Mouse (Mus musculus) limb, embryonic 11.5 days (tissue): ENCODE data around the gene P4ha1. TPM values are rescaled to one million over a fixed set of nuclear protein-coding genes. Genes with fewer than 3 reads are reported as not detected.
"Not testable (repeated sequence)": the region's sequence is repeated elsewhere in the genome, so short reads cannot be mapped to it uniquely, and the experiment has no call there.

ENCODE experiments used
- ATAC-seq: fragments of 200-750 bp; cut with Nextera tagmentation; 2 replicates; pipeline ENCODE4 v1.8.0; 2017; ENCODE audit warnings: low read depth; ENCODE audit not compliant: insufficient number of reproducible peaks, low FRiP score, low TSS enrichment
- DNase-seq: peaks from one replicate; pipeline ENCODE4 v3.0.0-alpha.2; 2015; ENCODE audit warnings: low spot score
- H3K27ac ChIP-seq: fragments of 300-500 bp; sonication (generic); replicated peaks from 2 replicates; pipeline ENCODE4 v1.5.1; 2014; ENCODE audit warnings: low read depth, mild to moderate bottlenecking, low read length
- H3K27me3 ChIP-seq: fragments of 300-500 bp; sonication (generic); 2 replicates; pipeline ENCODE4 v1.6.1; 2014; ENCODE audit warnings: mild to moderate bottlenecking, low read length, mixed read lengths; ENCODE audit not compliant: control insufficient read depth, insufficient read depth
- H3K36me3 ChIP-seq: fragments of 300-500 bp; sonication (generic); 2 replicates; pipeline ENCODE4 v1.6.1; 2014; ENCODE audit warnings: mild to moderate bottlenecking, low read length, moderate library complexity, mixed read lengths; ENCODE audit not compliant: control insufficient read depth, insufficient read depth
- H3K4me1 ChIP-seq: fragments of 300-500 bp; sonication (generic); 2 replicates; pipeline ENCODE4 v1.6.1; 2014; ENCODE audit warnings: low read length, mixed read lengths; ENCODE audit not compliant: control insufficient read depth, insufficient read depth
- H3K4me2 ChIP-seq: fragments of 300-500 bp; sonication (generic); 2 replicates; pipeline ENCODE4 v1.6.1; 2014; ENCODE audit warnings: low read depth, mild to moderate bottlenecking, moderate library complexity; ENCODE audit not compliant: severe bottlenecking
- H3K4me3 ChIP-seq: fragments of 300-500 bp; sonication (generic); 2 replicates; pipeline ENCODE4 v1.5.1; 2014; ENCODE audit warnings: low read depth, low read length
- H3K9ac ChIP-seq: fragments of 300-500 bp; sonication (generic); 2 replicates; pipeline ENCODE4 v1.6.1; 2014; ENCODE audit warnings: mild to moderate bottlenecking, low read length
- H3K9me3 ChIP-seq: fragments of 300-500 bp; sonication (generic); 2 replicates; pipeline ENCODE4 v1.6.1; 2016; ENCODE audit warnings: low read length; ENCODE audit not compliant: control insufficient read depth
- WGBS: fragments of 180-500 bp; shearing (Covaris S2); extraction: QIAGEN DNeasy Blood & Tissue Kit; methylation state at CpG from one replicate; pipeline ENCODE4 v1.1.7; 2014; 5-methylcytosine and 5-hydroxymethylcytosine counted together
- polyA plus RNA-seq: library from polyadenylated mRNA; unstranded; fragments of >200 nt; fragmentation: Nextera tagmentation; extraction: Ambion mirVana; gene quantifications from 2 replicates; pipeline ENCODE4 v1.2.1, GENCODE M21; 2014

The P4ha1 gene
- polyA plus RNA-seq, 1 experiment from 2014 or later, result 68.7 TPM

DNA sequence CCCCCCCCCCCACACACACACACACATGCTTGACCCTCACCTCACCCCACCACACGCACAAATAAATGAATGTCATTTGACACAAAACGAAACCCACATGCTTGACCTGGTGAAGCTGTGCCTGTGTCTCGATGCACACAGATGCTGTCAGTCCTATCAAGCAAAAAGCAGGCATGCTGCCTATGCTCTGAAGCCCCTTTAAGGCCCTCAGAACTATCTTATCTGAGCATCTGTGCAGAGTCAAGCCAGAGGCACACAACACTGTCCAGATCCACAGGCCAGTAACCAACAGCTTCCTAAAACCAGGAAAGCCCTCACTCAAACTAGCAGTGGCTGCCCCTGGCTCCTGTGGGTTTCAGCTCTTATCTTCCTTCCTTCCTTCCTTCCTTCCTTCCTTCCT, 35.4 kb upstream of the P4ha1 start:
- DNase-seq (no peak), ATAC-seq (no peak)
- no peaks in the 10 kb centered on the region for H3K9me3 ChIP-seq
- H3K36me3 ChIP-seq, result no peaks in the 10 kb centered on the region
- H3K9ac ChIP-seq, result no peak overlapping the region
- H3K27me3 ChIP-seq, result no peaks in the 10 kb centered on the region
- no peak overlapping the region for H3K27ac ChIP-seq
- H3K4me1 ChIP-seq, result no peaks in the 10 kb centered on the region
- no peak overlapping the region for H3K4me3 ChIP-seq
- H3K4me2 ChIP-seq, result no peak overlapping the region
- WGBS, result 11% methylated on average over 3 of the region's 3 CpGs

DNA sequence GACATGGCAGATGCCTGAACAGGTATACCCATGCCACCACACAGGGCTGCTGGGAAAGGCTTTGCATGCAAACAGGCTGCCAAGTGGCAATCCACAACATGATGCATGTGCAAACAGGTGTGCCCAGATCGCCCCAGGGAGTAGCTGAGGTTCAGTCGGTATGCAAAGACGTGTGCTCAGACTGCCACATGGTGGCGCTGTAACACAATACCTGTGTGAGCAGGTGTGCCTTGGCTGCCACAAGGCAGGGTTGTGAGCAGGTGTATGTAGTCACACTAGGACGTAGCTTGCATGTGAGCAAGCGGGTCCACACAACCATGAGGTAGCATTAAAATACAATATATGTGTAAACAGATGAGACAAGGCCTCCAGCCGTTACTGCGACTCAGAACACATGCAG, 34.0 kb upstream of the P4ha1 start:
- no peak for ATAC-seq
- H3K27ac ChIP-seq, result no peak overlapping the region

DNA sequence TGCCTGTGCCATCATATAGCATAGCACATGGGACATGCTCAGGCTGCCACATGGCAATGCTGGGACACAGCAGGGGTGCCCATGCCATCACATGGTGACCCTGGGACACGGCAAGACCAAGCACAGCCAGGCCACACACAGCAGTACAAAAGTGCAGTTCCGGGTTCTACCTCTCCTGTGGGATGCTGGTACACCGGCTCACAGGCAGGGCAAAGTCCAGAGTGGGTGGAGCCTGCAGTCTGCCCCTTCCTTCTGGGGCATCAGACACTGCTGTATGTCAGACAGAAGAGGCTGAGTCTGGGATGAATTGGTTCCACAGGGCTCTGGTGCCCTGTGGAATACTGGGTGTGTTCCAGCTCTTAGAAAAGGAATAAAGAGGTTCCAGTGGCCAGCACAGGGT, 31.6 kb upstream of the P4ha1 start:
- Histone ChIP-seq H3K4me1 (no peaks in the 10 kb centered on the region), H3K27me3 (no peaks in the 10 kb centered on the region), H3K27ac (no peak overlapping the region), H3K4me3 (no peak overlapping the region), H3K9ac (no peak overlapping the region), H3K36me3 (no peaks in the 10 kb centered on the region), H3K9me3 (no peaks in the 10 kb centered on the region), H3K4me2 (no peak overlapping the region)
- DNase-seq (no peak), ATAC-seq (no peak)
- WGBS, result 54% methylated on average over 3 of the region's 3 CpGs

More for the DNA sequence above, 34.0 kb upstream of the P4ha1 start:
- no peaks in the 10 kb centered on the region for H3K27me3 ChIP-seq
- H3K4me3 ChIP-seq, result no peak overlapping the region
- no peaks in the 10 kb centered on the region for H3K4me1 ChIP-seq
- DNase-seq, result no peak
- no peaks in the 10 kb centered on the region for H3K9me3 ChIP-seq
- no peak overlapping the region for H3K4me2 ChIP-seq
- no peak overlapping the region for H3K9ac ChIP-seq
- 59% methylated on average over 8 of the region's 8 CpGs for WGBS
- H3K36me3 ChIP-seq, result no peaks in the 10 kb centered on the region

DNA sequence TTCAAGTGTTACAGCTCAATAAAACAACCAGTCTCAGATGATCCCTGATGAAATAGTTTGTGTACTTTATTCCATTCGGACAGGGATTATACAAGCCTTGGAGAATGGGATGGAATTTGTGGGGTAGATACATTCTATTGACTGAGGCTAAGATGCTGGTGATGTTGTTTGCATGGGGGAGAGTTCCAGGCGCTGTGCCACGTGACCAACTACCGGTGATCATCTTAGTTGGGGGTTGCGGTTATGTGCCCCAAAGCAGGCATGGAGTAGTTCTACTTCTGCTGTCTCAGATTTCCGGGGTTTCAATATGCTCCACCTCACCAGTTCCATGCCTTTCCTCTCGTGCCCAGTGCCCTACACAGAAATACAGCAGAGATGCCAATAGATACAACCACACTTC, 31.0 kb upstream of the P4ha1 start:
- 82% methylated on average over 7 of the region's 7 CpGs for WGBS

DNA sequence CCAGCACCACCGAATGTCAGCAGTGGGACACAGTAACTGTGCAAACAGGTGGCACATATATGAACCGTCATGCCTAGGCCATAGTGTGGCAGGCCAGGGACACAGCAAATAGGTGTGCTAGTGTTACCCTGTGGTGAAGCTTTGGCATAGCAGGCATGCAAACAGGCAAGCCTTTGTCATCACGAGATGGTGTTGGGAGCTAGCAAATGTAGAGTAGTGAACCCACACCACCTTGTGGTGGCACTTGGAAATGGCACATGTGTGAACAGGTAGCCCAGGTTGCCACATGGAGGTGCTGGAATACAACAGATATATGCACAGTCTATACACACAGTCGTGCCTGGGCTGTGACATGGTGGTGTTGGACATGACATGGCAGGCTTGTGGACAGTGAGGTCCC, 30.5 kb upstream of the P4ha1 start:
- H3K4me3 ChIP-seq, result no peak overlapping the region
- ATAC-seq (peak; percentile 71; the same call in 1 of the 2 replicates), DNase-seq (peak; percentile 84)
- H3K9me3 ChIP-seq, result no peaks in the 10 kb centered on the region
- H3K4me1 ChIP-seq, result no peaks in the 10 kb centered on the region
- H3K27ac ChIP-seq, result no peak overlapping the region
- no peak overlapping the region for H3K4me2 ChIP-seq
- WGBS, result 35% methylated on average over 4 of the region's 4 CpGs
- no peaks in the 10 kb centered on the region for H3K36me3 ChIP-seq
- H3K9ac ChIP-seq, result no peak overlapping the region
- H3K27me3 ChIP-seq, result no peaks in the 10 kb centered on the region

More for the DNA sequence above, 31.0 kb upstream of the P4ha1 start:
- H3K4me3 ChIP-seq, result no peak overlapping the region
- no peak overlapping the region for H3K27ac ChIP-seq
- H3K27me3 ChIP-seq, result no peaks in the 10 kb centered on the region
- no peaks in the 10 kb centered on the region for H3K36me3 ChIP-seq
- no peaks in the 10 kb centered on the region for H3K9me3 ChIP-seq
- H3K4me2 ChIP-seq, result no peak overlapping the region
- ATAC-seq, result no peak
- DNase-seq, result no peak
- no peak overlapping the region for H3K9ac ChIP-seq
- H3K4me1 ChIP-seq, result no peaks in the 10 kb centered on the region

DNA sequence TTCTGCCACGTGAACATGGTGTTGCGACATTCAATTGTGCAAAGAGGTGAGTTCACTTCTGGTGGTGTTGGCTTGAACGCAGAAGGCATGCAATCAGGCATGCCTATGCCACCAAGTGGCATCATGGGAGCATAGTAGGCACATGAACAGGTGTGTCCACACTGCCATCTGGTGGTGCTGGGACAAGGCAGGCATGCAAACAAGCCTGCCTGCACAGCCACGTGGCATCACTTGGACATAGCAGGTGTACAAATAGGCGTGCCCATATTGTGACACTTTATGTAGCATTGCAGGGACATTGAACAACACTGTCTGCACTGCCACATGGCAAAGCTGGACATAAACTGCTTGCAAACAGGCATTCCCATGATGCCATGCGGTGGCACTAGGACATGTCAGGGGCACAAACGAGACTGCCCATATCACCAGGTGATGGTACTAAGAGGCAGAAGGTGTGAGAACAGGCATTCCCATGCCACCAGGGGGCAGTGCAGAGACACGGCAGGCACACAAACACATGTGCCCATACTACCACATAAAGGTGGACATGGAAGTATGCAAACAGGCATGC, 27.8 kb upstream of the P4ha1 start:
- DNase-seq, result peak; percentile 86
- H3K4me1 ChIP-seq, result no peaks in the 10 kb centered on the region
- no peaks in the 10 kb centered on the region for H3K27me3 ChIP-seq
- ATAC-seq, result no peak
- H3K27ac ChIP-seq, result no peak overlapping the region
- WGBS, result 71% methylated on average over 8 of the region's 8 CpGs
- H3K4me3 ChIP-seq, result no peak overlapping the region
- no peak overlapping the region for H3K9ac ChIP-seq
- no peaks in the 10 kb centered on the region for H3K9me3 ChIP-seq
- no peak overlapping the region for H3K4me2 ChIP-seq
- H3K36me3 ChIP-seq, result no peaks in the 10 kb centered on the region

DNA sequence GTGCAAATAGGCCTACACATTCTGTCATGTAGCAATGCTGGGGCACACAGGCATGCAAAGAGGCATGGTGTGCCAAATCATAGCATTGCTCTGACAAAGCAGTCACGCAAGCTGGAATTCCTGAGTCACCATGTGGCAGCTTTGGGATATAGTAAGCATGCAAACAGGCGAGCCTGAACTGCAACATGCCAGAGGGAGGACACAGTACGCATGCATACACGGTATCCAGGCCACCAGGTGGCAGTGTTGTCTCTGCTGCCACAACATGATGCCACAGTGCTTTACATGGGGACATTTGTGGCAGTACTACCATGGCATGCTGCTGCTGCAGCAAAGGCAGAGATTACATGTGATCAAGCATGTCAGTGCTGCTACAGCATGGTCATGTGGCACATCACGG, 26.8 kb upstream of the P4ha1 start:
- no peak overlapping the region for H3K27ac ChIP-seq
- H3K4me3 ChIP-seq, result no peak overlapping the region
- ATAC-seq (no peak), DNase-seq (peak; percentile 87)
- no peak overlapping the region for H3K4me2 ChIP-seq
- WGBS, result 31% methylated on average over 5 of the region's 5 CpGs
- no peaks in the 10 kb centered on the region for H3K27me3 ChIP-seq
- no peaks in the 10 kb centered on the region for H3K36me3 ChIP-seq
- no peaks in the 10 kb centered on the region for H3K9me3 ChIP-seq
- no peaks in the 10 kb centered on the region for H3K4me1 ChIP-seq
- H3K9ac ChIP-seq, result no peak overlapping the region

DNA sequence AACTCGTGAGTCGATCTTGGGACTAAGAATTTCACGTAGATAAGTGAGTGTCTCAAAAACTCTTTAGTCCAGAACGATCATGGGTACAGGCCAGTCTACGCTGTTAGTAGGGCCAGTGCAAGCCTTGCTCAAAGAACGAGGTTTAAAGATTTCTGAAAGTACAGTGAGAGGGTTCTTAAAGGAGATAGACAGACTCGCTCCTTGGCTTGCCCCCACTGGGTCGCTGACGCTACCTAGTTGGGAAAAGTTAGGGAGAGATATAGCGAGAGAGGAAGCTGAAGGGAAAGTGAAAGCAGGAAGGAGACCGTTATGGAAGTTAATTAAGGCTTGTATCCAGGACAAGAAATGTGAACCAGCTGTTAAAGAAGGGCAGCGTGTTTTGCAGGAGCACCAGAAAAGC, 20.4 kb upstream of the P4ha1 start:
- H3K36me3 ChIP-seq, H3K27me3 ChIP-seq, H3K4me3 ChIP-seq, H3K4me1 ChIP-seq, ATAC-seq, H3K9me3 ChIP-seq, H3K27ac ChIP-seq, H3K9ac ChIP-seq, DNase-seq, H3K4me2 ChIP-seq: not testable (repeated sequence)
- 78% methylated on average over 12 of the region's 12 CpGs for WGBS
